Mouse (Mus musculus) forebrain, embryonic 13.5 days (tissue): Measurements from ENCODE around the gene Hsd11b1. TPM values are rescaled to one million over a fixed set of nuclear protein-coding genes. Genes with fewer than 3 reads are reported as not detected.

Source experiments
- ATAC-seq: fragments of 200-750 bp; cut with Nextera tagmentation; 2 replicates; pipeline ENCODE4 v1.8.0; 2017
- H3K27ac ChIP-seq: fragments of 300-500 bp; sonication (generic); 2 replicates; pipeline ENCODE4 v1.5.1; 2015; ENCODE audit warnings: inconsistent platforms, mild to moderate bottlenecking, moderate library complexity
- H3K27me3 ChIP-seq: fragments of 300-500 bp; sonication (generic); 2 replicates; pipeline ENCODE4 v1.6.1; 2015; ENCODE audit warnings: mild to moderate bottlenecking, inconsistent platforms
- H3K36me3 ChIP-seq: fragments of 300-500 bp; sonication (generic); 2 replicates; pipeline ENCODE4 v1.6.1; 2015; ENCODE audit warnings: mild to moderate bottlenecking, inconsistent platforms; ENCODE audit not compliant: poor library complexity, severe bottlenecking
- H3K4me1 ChIP-seq: fragments of 300-500 bp; sonication (generic); 2 replicates; pipeline ENCODE4 v1.6.1; 2015; ENCODE audit warnings: inconsistent platforms
- H3K4me2 ChIP-seq: fragments of 300-500 bp; sonication (generic); 2 replicates; pipeline ENCODE4 v1.6.1; 2015; ENCODE audit warnings: inconsistent platforms, mild to moderate bottlenecking, moderate library complexity
- H3K4me3 ChIP-seq: fragments of 300-500 bp; sonication (generic); 2 replicates; pipeline ENCODE4 v1.5.1; 2015; ENCODE audit warnings: mild to moderate bottlenecking, inconsistent platforms
- H3K9ac ChIP-seq: fragments of 300-500 bp; sonication (generic); 2 replicates; pipeline ENCODE4 v1.6.1; 2015; ENCODE audit warnings: mild to moderate bottlenecking, inconsistent platforms
- H3K9me3 ChIP-seq: fragments of 300-500 bp; sonication (generic); replicated peaks from 2 replicates; pipeline ENCODE4 v1.6.1; 2016; ENCODE audit warnings: inconsistent platforms
- WGBS: fragments of 180-500 bp; shearing (Covaris S2); methylation state at CpG from one replicate; pipeline ENCODE4 v1.1.7; 2015; 5-methylcytosine and 5-hydroxymethylcytosine counted together
- polyA plus RNA-seq: library from polyadenylated mRNA; unstranded; fragments of >200 nt; fragmentation: Nextera tagmentation; extraction: Ambion mirVana; gene quantifications from 2 replicates; pipeline ENCODE4 v1.2.1, GENCODE M21; 2015

Hsd11b1 gene
- 0.17 TPM in 1 of 2 replicates, not detected in the other for polyA plus RNA-seq

GRCm38 (mm10) chr1:193263955-193264598 lies at the start of gene Hsd11b1:
TSS of gene Hsd11b1 (minus strand) at chr1:193264075.
- no peak within 1 kb of the TSS for H3K4me2 ChIP-seq
- H3K4me1 ChIP-seq, result no peaks in the 10 kb centered on the region
- H3K27ac ChIP-seq, result no peak within 1 kb of the TSS
- H3K9me3 ChIP-seq, result no peaks in the 10 kb centered on the region
- no peaks in the 10 kb centered on the region for H3K36me3 ChIP-seq
- 76% methylated on average over 5 of the region's 5 CpGs for WGBS
- H3K4me3 ChIP-seq, result no peak within 1 kb of the TSS
- no peak for ATAC-seq
- no peak within 1 kb of the TSS for H3K9ac ChIP-seq
- no peaks in the 10 kb centered on the region for H3K27me3 ChIP-seq

GRCm38 (mm10) chr1:193311596-193311995 lies 47.7 kb upstream of the Hsd11b1 start:
- H3K27ac ChIP-seq, result no peak overlapping the region
- WGBS, result 82% methylated on average over 1 of the region's 1 CpGs
- H3K36me3 ChIP-seq, result no peaks in the 10 kb centered on the region
- H3K4me1 ChIP-seq, result peaks cover 5% of the 10 kb centered on the region; the same call in 1 of the 2 replicates
- H3K27me3 ChIP-seq, result no peaks in the 10 kb centered on the region
- ATAC-seq, result no peak
- no peak overlapping the region for H3K9ac ChIP-seq
- no peak overlapping the region for H3K4me3 ChIP-seq
- no peaks in the 10 kb centered on the region for H3K9me3 ChIP-seq
- H3K4me2 ChIP-seq, result no peak overlapping the region

- no peak for ATAC-seq
- Histone ChIP-seq H3K9ac (no peak overlapping the region), H3K36me3 (no peaks in the 10 kb centered on the region), H3K4me1 (peaks cover under 1% of the 10 kb centered on the region), H3K4me3 (no peak overlapping the region), H3K27ac (no peak overlapping the region), H3K9me3 (no peaks in the 10 kb centered on the region), H3K4me2 (no peak overlapping the region), H3K27me3 (no peaks in the 10 kb centered on the region)
- 91% methylated on average over 3 of the region's 3 CpGs for WGBS
These were observed 46.7 kb upstream of the Hsd11b1 start for GRCm38 (mm10) chr1:193310519-193311085.

GRCm38 (mm10) chr1:193309785-193310518 lies 46.1 kb upstream of the Hsd11b1 start:
- Histone ChIP-seq H3K4me2 (no peak overlapping the region), H3K36me3 (no peaks in the 10 kb centered on the region), H3K4me3 (no peak overlapping the region), H3K27me3 (no peaks in the 10 kb centered on the region), H3K9me3 (no peaks in the 10 kb centered on the region), H3K4me1 (peaks cover 5% of the 10 kb centered on the region; the same call in 1 of the 2 replicates), H3K9ac (no peak overlapping the region), H3K27ac (no peak overlapping the region)
- no peak for ATAC-seq
- WGBS, result 83% methylated on average over 1 of the region's 1 CpGs

GRCm38 (mm10) chr1:193306832-193307231 lies 43.0 kb upstream of the Hsd11b1 start:
- H3K4me2 ChIP-seq, result no peak overlapping the region
- H3K27me3 ChIP-seq, result no peaks in the 10 kb centered on the region
- no peak overlapping the region for H3K27ac ChIP-seq
- no peaks in the 10 kb centered on the region for H3K36me3 ChIP-seq
- no peak overlapping the region for H3K9ac ChIP-seq
- no peaks in the 10 kb centered on the region for H3K9me3 ChIP-seq
- ATAC-seq, result no peak
- peaks cover 5% of the 10 kb centered on the region; the same call in 1 of the 2 replicates for H3K4me1 ChIP-seq
- WGBS, result 91% methylated on average over 2 of the region's 2 CpGs
- H3K4me3 ChIP-seq, result no peak overlapping the region

GRCm38 (mm10) chr1:193305386-193305785 lies 41.5 kb upstream of the Hsd11b1 start:
- H3K36me3 ChIP-seq, result no peaks in the 10 kb centered on the region
- H3K27ac ChIP-seq, result peak overlapping the region; percentile 68
- no peak overlapping the region for H3K9ac ChIP-seq
- peak; percentile 92 for ATAC-seq
- 22% methylated on average over 7 of the region's 7 CpGs for WGBS
- peaks cover 5% of the 10 kb centered on the region; the same call in 1 of the 2 replicates for H3K4me1 ChIP-seq
- H3K9me3 ChIP-seq, result no peaks in the 10 kb centered on the region
- H3K4me3 ChIP-seq, result no peak overlapping the region
- H3K4me2 ChIP-seq, result no peak overlapping the region
- H3K27me3 ChIP-seq, result no peaks in the 10 kb centered on the region

GRCm38 (mm10) chr1:193303096-193303495 lies 39.2 kb upstream of the Hsd11b1 start:
- H3K36me3 ChIP-seq, result no peaks in the 10 kb centered on the region
- H3K4me1 ChIP-seq, result peaks cover 5% of the 10 kb centered on the region; the same call in 1 of the 2 replicates
- no peak overlapping the region for H3K9ac ChIP-seq
- no peaks in the 10 kb centered on the region for H3K9me3 ChIP-seq
- 73% methylated on average over 2 of the region's 2 CpGs for WGBS
- H3K27ac ChIP-seq, result no peak overlapping the region
- H3K4me3 ChIP-seq, result no peak overlapping the region
- H3K4me2 ChIP-seq, result no peak overlapping the region
- H3K27me3 ChIP-seq, result no peaks in the 10 kb centered on the region
- ATAC-seq, result no peak

- no peak overlapping the region for H3K9ac ChIP-seq
- no peak overlapping the region for H3K27ac ChIP-seq
- H3K4me2 ChIP-seq, result no peak overlapping the region
- no peak overlapping the region for H3K4me3 ChIP-seq
- no peak for ATAC-seq
- no peaks in the 10 kb centered on the region for H3K36me3 ChIP-seq
- no peaks in the 10 kb centered on the region for H3K27me3 ChIP-seq
- peaks cover 5% of the 10 kb centered on the region; the same call in 1 of the 2 replicates for H3K4me1 ChIP-seq
- 71% methylated on average over 8 of the region's 8 CpGs for WGBS
- H3K9me3 ChIP-seq, result no peaks in the 10 kb centered on the region
These were observed 38.2 kb upstream of the Hsd11b1 start for GRCm38 (mm10) chr1:193302093-193302405.

GRCm38 (mm10) chr1:193301216-193302092 lies 37.6 kb upstream of the Hsd11b1 start:
- no peak overlapping the region for H3K4me3 ChIP-seq
- H3K4me1 ChIP-seq, result peaks cover 5% of the 10 kb centered on the region; the same call in 1 of the 2 replicates
- no peaks in the 10 kb centered on the region for H3K9me3 ChIP-seq
- ATAC-seq, result no peak
- 73% methylated on average over 6 of the region's 6 CpGs for WGBS
- H3K27me3 ChIP-seq, result no peaks in the 10 kb centered on the region
- no peak overlapping the region for H3K4me2 ChIP-seq
- H3K9ac ChIP-seq, result no peak overlapping the region
- no peaks in the 10 kb centered on the region for H3K36me3 ChIP-seq
- H3K27ac ChIP-seq, result no peak overlapping the region

- Histone ChIP-seq H3K9me3 (no peaks in the 10 kb centered on the region), H3K36me3 (no peaks in the 10 kb centered on the region), H3K4me3 (no peak overlapping the region), H3K9ac (no peak overlapping the region), H3K4me2 (no peak overlapping the region), H3K27ac (no peak overlapping the region), H3K27me3 (no peaks in the 10 kb centered on the region), H3K4me1 (no peaks in the 10 kb centered on the region)
- ATAC-seq, result no peak
- WGBS, result 60% methylated on average over 1 of the region's 1 CpGs
These were observed 36.1 kb upstream of the Hsd11b1 start for GRCm38 (mm10) chr1:193299995-193300394.

- H3K9ac ChIP-seq, result no peak overlapping the region
- no peak overlapping the region for H3K4me3 ChIP-seq
- no peaks in the 10 kb centered on the region for H3K4me1 ChIP-seq
- no peaks in the 10 kb centered on the region for H3K9me3 ChIP-seq
- 70% methylated on average over 3 of the region's 3 CpGs for whole genome bisulfite sequencing
- no peaks in the 10 kb centered on the region for H3K27me3 ChIP-seq
- no peak overlapping the region for H3K27ac ChIP-seq
- H3K4me2 ChIP-seq, result no peak overlapping the region
- ATAC-seq, result no peak
- H3K36me3 ChIP-seq, result no peaks in the 10 kb centered on the region
These were observed 34.4 kb upstream of the Hsd11b1 start for GRCm38 (mm10) chr1:193298141-193298765.
